Mouse (Mus musculus): ENCODE data around the gene Mx1. TPM values are rescaled to one million over a fixed set of nuclear protein-coding genes. Genes with fewer than 3 reads are reported as not detected.

Gene Mx1
- total RNA-seq, 2 experiments from 2014 or later = 1.4 to 2.9 TPM

DNA sequence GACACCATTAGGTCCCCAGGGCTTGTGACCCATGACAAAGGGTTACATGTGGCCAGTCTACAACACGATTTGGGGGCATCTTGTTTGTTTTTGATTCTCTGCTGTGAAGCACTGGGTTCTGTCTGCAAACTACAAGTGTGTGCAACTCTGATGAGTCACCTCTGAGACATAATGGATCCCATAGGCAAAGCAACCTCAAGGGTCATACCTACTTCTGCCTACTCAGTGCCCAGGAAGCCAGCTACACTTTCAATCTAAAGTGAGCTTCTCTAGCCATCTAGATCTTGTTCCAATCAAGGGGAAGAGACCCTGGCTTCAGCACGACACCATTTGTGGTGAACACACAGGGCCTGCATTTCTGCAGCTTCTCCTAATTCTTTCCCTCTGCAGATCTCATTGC lies 1.4 kb downstream of the Mx1 start:
- intact Hi-C loops (cut with DNase I) = loop anchor here (5.0 kb wide), 1 partner anchor 71 kb away; no protein-coding TSS in a partner anchor
- no peak for DNase-seq (ENCODE audit: low spot score)

DNA sequence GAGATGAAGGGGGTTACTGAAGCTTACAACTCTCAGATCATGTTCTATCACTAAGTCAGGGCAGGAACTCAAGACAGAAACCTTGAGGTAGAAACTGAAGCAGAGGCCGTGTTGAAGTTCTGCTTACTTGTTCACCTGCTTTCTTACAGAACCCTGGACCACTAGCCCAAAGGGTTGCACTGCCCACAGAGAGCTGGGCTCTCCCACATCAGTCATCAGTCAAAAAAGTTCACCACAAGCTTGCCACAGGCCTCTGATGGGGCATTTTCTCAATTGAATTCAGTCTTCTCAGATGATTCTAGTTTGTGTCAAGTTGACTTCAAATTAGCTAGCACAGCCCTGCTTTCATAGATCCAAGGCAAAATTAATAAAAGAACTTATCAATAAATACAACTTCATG lies 2.9 kb downstream of the Mx1 start:
- intact Hi-C loops (cut with DNase I) = loop anchor here (5.0 kb wide), 1 partner anchor 72 kb away; no protein-coding TSS in a partner anchor

DNA sequence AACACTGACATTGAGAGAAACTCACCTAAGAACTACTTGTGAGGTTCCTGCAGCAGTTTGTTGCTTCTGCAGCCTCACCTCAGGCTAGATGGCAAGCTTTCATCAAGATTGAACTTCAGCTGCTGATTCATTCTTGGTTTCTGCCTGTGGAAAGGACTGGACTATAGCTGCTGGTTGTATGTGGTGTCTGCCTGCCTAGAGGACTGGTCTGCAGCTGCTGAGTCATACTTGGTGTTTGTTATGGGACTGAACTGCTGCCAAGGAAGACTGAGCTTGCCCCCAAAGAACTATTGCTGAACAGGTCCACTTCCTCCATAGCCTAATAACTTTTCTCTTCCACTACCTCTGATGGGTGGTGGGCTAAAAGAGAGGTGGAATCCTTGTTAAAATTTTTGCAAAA lies 15.3 kb downstream of the Mx1 start:
- no peak for DNase-seq (ENCODE audit: low spot score)
- intact Hi-C loops (cut with DNase I) = no loop called here

More for the DNA sequence above, 2.9 kb downstream of the Mx1 start:
- no peak for DNase-seq (ENCODE audit: low spot score)

DNA sequence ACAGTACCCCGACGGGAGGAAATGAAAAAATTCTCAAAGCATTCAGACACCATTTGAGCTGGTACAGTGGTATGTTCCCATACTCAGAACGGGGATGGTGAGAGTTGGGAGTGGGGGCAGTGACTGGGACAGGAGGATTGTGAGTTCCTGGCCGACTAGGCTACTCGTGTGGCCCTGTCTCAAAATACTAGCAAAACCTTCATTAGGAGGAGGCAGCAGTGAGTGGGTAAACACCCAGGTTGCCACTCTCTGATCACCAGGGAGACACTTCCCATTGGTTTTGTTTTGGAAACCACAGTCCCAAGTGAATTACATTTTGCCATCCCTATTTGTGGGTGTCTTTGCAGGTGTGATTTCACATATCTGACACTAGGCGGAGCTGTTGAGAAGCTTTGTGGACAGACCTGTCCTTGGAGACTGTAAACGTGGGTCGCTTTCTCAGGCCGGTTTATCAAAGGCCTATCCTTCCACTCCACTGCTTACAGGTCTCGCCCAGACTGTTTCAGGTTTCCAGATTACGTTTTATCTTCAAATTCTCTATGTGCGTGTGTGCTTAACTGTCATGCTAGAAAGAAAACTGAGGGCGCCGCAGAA lies 18.9 kb downstream of the Mx1 start:
- DNase-seq (ENCODE audit: low spot score) = no peak
- intact Hi-C loops (cut with DNase I) = loop anchor here (2.0 to 5.0 kb wide), 2 partner anchors 125 to 149 kb away; no protein-coding TSS in a partner anchor

DNA sequence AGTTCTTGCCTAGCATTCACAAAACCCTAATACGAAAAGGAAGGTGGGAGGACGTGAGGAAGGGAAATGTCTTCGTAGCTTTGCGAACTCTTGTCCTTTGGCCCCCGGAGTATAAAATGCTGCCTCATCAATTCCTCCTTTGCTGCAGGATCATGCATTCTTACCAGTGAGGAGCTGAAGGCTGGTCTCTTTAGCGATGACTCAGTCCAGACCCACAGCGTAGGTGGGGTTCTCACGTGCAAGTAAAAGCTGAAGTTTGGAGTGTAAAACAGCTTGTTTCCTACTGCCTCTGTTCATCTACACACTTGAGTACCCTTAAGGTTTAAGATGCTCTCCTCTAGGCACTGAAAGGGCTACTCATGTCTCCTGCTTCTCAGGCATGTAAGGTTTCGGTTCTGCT lies 20.7 kb downstream of the Mx1 start:
- DNase-seq (ENCODE audit: low spot score) = no peak
- intact Hi-C loops (cut with DNase I) = loop anchor here (5.0 kb wide), 1 partner anchor 150 kb away; no protein-coding TSS in a partner anchor

DNA sequence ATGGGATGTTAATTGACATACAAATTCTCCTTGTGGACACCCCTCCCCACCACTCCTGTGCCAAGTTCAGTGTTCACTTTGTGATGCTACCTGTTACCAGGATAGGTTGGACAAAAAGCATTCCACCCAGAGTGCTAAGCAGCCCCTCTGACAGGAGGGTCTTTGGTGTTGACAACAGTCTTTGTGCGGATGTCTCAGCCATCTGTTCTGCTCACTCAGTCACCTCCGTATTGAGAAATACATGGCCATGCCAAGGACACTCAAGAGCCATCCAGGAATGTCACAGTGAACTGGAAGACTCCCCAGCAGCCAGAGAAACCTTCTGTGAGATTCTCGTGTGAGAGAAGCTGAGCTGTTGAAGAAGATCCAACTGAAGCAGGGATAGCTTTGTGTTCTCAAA lies 24.5 kb downstream of the Mx1 start:
- no peak for DNase-seq (ENCODE audit: low spot score)
- intact Hi-C loops (cut with DNase I) = no loop called here

DNA sequence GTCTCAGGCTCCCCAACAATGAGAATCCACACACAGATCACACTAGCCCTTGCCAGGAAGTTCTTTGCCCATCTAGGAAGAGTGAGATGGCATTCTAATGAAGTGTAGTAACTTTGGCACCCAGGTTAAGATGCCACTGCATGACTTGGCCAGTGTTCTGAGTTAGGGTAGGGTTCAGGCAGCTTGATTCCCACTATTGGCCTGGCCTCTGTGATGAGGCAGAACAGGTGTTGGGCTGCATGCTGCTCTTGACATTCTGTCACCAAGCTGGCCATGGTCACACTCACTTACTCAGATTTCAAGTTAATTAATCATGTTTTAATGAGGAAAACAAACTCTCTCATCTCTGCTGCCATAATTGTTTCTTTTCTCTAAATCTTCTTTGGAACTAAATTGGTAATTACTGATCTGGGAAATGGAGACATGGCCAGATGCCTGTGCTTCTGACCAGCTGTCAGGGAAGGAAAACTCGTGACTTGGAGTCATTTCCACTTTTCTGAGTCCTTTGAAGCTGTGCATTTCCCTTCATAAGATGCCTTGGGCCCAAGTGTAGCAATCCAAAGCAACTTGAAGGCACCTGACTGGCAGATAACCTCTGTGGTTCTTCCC lies 25.2 kb downstream of the Mx1 start:
- DNase-seq (ENCODE audit: low spot score) = no peak
- intact Hi-C loops (cut with DNase I) = no loop called here

GRCm38 (mm10) chr16:97434206-97434605 lies 28.5 kb downstream of the Mx1 start:
- intact Hi-C loops (cut with DNase I) = no loop called here
- no peak for DNase-seq (ENCODE audit: low spot score)

DNA sequence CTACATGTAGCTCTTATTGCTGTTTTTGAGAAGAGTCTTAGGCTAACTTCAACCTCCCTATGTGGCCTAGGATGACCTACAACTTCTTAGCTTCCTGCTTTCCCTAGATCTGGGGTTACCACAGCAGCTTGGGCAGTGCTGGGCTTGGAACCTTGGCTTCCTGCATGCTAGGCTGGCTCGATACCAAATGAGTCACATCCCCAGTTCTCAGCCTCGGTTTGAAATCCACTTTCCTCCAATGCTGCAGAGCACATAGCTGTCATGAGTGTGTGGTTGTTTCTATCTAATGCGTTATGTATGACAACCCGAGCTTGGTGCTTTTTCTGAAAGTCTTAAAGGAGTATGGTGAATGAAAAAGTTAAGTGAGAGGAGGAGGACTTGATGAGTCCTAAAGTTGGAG lies 31.4 kb downstream of the Mx1 start:
- intact Hi-C loops (cut with DNase I) = no loop called here

GRCm38 (mm10) chr16:97430091-97430490 lies 32.6 kb downstream of the Mx1 start:
- intact Hi-C loops (cut with DNase I) = no loop called here
- no peak for DNase-seq (ENCODE audit: low spot score)

More for the DNA sequence above, 31.4 kb downstream of the Mx1 start:
- peak; percentile 43 for DNase-seq (ENCODE audit: low spot score)

DNA sequence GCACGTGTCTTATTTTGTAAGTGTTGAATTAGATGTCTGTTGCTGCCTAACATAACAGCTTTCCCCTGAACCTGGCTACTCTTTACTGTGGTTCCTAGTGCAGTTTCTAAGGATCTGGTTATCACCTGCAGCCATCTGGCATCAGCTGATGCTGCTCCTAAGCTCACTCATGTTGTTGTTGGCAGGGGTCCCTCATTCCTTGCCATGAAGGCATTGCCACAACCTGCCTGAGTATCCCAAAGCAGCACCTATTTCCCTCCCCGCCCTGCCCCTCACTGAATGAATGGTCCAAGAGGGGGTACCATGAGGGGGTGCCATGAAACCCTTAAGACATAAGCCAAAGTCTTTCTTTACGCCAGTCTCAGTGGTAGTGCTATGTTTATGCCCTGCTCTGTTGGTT lies 34.7 kb downstream of the Mx1 start:
- intact Hi-C loops (cut with DNase I) = no loop called here
- DNase-seq (ENCODE audit: low spot score) = no peak

- intact Hi-C loops (cut with DNase I) = no loop called here
- DNase-seq (ENCODE audit: low spot score) = no peak
Observed at GRCm38 (mm10) chr16:97423627-97424026, 39.1 kb downstream of the Mx1 start.

DNA sequence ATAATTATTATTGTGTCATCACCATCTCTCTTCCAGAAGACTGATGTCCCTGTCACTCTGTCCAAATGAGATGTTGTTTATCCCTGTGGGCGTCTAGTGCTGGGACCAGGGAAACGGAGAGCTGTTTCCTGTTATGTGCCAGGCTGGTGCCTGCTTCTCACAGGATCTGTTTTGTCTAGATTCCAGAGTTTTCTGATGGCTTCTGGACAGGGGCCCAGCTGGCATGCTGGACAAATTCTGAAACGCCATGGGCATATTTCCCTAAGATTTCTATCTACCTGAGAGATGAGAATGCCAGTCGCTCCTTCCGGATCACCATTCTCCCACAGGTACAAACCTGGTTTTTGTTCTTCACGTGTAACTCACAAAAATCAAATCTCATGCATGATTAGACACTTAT lies 41.0 kb downstream of the Mx1 start:
- intact Hi-C loops (cut with DNase I) = no loop called here
- no peak for DNase-seq (ENCODE audit: low spot score)

DNA sequence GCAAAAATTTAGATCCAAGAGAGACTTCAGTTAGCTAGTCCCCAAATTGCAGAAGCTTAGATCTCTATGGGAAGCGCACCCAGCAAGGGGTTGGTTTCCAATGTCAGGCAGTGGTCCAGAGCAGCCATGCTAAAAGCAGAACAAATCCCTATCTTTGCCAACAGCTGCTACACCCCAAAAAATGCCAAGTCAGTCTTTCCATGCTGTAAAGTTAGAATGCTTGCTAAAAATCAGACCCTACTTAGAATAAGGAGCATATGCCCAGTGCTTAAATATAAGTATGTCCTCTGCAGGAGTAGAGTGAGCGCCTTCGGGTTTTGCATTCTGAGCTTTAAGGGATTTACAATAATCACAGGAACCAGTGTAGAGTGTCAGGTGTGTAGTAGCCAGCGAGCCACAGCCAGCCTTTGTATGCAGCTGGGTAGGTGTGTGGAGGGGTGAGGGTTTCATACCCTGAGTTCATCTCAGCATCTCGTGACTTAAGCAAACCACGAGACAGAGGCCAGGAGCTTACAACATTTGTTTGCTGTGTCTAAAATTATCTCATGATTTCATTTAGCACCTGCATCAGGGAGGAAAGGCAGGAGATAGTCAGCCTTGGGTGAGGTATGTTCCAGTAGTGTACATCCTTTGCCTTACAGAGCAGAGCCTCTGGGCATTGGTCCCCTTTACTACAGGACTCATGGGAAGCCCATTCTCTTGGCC lies 43.8 kb downstream of the Mx1 start:
- no peak for DNase-seq (ENCODE audit: low spot score)
- intact Hi-C loops (cut with DNase I) = loop anchor here (2.0 to 5.0 kb wide), 2 partner anchors 62 to 106 kb away; partner anchors contain the start of gene Bace2

- intact Hi-C loops (cut with DNase I) = loop anchor here (2.0 to 5.0 kb wide), 2 partner anchors 61 to 105 kb away; partner anchors contain the start of gene Bace2
- peak; percentile 18 for DNase-seq (ENCODE audit: low spot score)
Observed at GRCm38 (mm10) chr16:97417896-97418542, 44.7 kb downstream of the Mx1 start.

DNA sequence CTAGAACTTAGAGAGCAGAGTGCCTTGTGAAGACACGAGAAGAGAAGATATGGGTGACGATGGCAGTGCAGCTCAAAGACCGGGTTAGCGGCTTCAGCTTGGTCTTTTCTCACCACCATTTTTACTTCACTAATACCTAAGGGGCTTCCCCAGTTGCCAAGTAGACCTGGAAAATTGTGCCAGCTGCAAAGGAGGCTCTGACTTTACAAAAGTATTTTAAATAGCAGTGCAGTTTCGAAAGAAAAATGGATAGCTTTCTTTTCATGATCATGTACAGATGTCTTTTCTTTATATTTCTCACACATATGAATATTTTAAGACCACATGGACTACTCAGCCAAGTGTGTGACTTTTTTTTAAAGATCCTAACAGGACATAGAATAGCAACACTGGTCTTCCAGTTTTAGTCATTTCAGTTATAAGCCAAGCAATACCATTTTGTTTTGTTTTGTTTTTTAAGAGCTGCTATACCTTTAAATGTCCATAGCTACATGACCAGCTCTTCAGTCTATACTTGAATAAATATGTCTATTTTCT lies 57.2 kb downstream of the Mx1 start:
- intact Hi-C loops (cut with DNase I) = no loop called here
- no peak for DNase-seq (ENCODE audit: low spot score)

DNA sequence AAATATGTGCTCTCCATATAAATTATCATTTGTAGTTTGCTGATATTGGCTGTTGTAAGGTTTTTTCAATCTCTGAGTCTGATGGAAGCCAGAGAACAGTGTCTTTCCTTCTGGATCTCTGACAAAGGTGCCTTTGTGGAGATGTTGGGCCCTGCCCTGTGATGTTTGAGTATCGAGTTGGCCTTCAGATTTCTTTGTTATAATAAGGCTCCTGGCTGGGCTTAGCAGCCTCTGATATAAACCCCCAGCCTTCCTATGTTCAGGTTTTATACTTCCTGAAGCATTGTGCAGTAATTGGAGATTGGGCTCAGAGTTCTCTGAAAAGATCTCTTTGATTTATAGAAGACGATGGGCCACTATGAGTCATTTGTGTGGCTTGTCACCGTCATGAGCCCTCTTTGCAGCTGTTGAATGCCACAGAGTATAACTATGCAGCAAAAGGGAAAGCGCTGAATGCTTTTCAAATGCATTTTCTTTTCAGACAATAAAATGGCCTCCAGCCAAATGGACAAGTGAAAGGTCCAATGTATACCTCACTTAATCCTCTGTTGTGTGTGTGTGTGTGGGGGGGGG lies 60.4 kb downstream of the Mx1 start:
- intact Hi-C loops (cut with DNase I) = no loop called here
- no peak for DNase-seq (ENCODE audit: low spot score)

- DNase-seq (ENCODE audit: low spot score) = no peak
- intact Hi-C loops (cut with DNase I) = no loop called here
Observed at GRCm38 (mm10) chr16:97401741-97402140, 61.0 kb downstream of the Mx1 start.

- intact Hi-C loops (cut with DNase I) = no loop called here
- DNase-seq (ENCODE audit: low spot score) = no peak
Observed at GRCm38 (mm10) chr16:97399991-97400390, 62.7 kb downstream of the Mx1 start.

DNA sequence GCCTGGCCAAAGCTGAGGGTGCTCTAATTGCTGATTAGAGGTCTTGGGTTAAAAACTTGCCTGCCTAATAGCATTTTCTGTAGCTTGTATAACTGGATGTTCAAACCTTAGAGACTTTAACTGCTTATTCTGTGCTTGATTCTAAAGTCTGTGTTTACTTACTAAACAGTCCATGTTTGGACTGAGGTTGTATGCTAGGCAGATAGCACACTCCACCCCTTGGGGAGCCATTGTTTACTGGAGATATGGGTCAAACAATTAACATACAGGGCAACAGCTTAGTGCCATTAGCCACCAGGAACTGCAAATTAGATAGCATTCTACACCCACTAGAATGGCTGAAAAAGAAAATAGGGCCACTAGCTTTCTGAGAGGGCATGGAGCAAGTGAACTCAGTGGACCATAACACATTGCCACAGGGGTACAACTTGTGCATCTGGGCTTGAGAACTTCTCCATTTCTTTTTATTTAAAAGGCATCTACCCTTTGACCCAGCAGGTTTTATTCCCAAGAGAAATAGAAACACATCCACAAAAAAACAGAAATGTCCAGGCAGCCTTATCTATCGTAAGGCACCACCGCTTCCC lies 64.7 kb downstream of the Mx1 start:
- intact Hi-C loops (cut with DNase I) = no loop called here
- DNase-seq (ENCODE audit: low spot score) = no peak
